Mouse (Mus musculus) hematopoietic multipotent progenitor cell, adult 10-12 weeks (in vitro differentiated cells): Measurements from ENCODE around the gene Olfr821. TPM values are rescaled to one million over a fixed set of nuclear protein-coding genes. Genes with fewer than 3 reads are reported as not detected.

ENCODE experiments used
- polyA plus RNA-seq: library from polyadenylated mRNA; stranded (reverse); fragments of >175 nt; gene quantifications from 2 replicates; pipeline ENCODE4 v1.2.3, GENCODE M21; 2012; ENCODE audit warnings: low replicate concordance

The Olfr821 gene
- not detected in 2 replicates for polyA plus RNA-seq

DNA sequence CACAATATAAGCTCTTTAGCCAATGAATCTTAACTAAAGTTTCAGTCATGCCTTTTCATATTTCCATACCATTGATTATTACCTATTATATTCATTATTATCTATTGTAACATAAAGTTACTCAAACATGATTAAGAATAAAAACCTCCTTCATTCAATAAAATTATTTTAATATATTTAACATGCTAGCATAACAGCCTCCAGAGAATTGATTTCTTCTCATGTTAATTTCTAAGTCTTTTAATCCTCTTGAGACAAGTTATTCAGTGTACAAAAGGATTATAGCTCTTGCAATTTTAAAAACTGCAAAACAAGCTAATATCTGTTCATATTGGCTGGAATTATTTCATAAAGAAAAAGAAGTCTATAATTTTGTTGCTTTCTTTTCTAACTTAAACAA is at the start of gene Olfr821:
Olfr821 (plus strand) TSS at position 301 of the 400 bp plus-strand sequence.

GRCm38 (mm10) chr10:129984962-129985361 is 45.2 kb upstream of the Olfr821 start, which contains the start of gene Gm10310:
TSS of gene Gm10310 (minus strand) at chr10:129985062.

GRCm38 (mm10) chr10:130012321-130012720 is 17.8 kb upstream of the Olfr821 start, which contains the start of gene Olfr820:
TSS of gene Olfr820 (plus strand) at chr10:130012621.

GRCm38 (mm10) chr10:130070910-130071309 is 40.8 kb downstream of the Olfr821 start, which contains the start of gene Olfr822:
TSS of gene Olfr822 (plus strand) at chr10:130071210.

Other genes with a start within 250 kb of the Olfr821 start
- not detected in 2 replicates for gene Olfr810, start 235.4 kb upstream of the Olfr821 start, polyA plus RNA-seq
- gene Olfr811, start 226.0 kb upstream of the Olfr821 start, polyA plus RNA-seq, result not detected in 2 replicates
- gene Olfr812, start 184.3 kb upstream of the Olfr821 start, polyA plus RNA-seq, result not detected in 2 replicates
- not detected in 2 replicates for gene Olfr813, start 175.0 kb upstream of the Olfr821 start, polyA plus RNA-seq
- gene Olfr814, start 150.5 kb upstream of the Olfr821 start, polyA plus RNA-seq, result not detected in 2 replicates
- gene Olfr815, start 124.5 kb upstream of the Olfr821 start, polyA plus RNA-seq, result not detected in 2 replicates
- not detected in 2 replicates for gene Olfr816, start 114.8 kb upstream of the Olfr821 start, polyA plus RNA-seq
- gene Olfr818, start 81.2 kb upstream of the Olfr821 start, polyA plus RNA-seq, result not detected in 2 replicates
- gene Olfr819, start 63.1 kb upstream of the Olfr821 start, polyA plus RNA-seq, result not detected in 2 replicates
- gene Olfr247, start 54.2 kb upstream of the Olfr821 start, polyA plus RNA-seq, result not detected in 2 replicates
- not detected in 2 replicates for gene Gm10310, start 45.3 kb upstream of the Olfr821 start, polyA plus RNA-seq
- gene Olfr820, start 17.7 kb upstream of the Olfr821 start, polyA plus RNA-seq, result not detected in 2 replicates
- not detected in 2 replicates for gene Olfr822, start 40.9 kb downstream of the Olfr821 start, polyA plus RNA-seq
- gene Olfr823, start 85.0 kb downstream of the Olfr821 start, polyA plus RNA-seq, result not detected in 2 replicates
- gene Olfr824, start 99.7 kb downstream of the Olfr821 start, polyA plus RNA-seq, result not detected in 2 replicates
- gene Olfr825, start 136.4 kb downstream of the Olfr821 start, polyA plus RNA-seq, result not detected in 2 replicates
- gene Olfr826, start 153.8 kb downstream of the Olfr821 start, polyA plus RNA-seq, result not detected in 2 replicates
- gene Olfr827, start 184.1 kb downstream of the Olfr821 start, polyA plus RNA-seq, result not detected in 2 replicates
- 0.03 TPM in 1 of 2 replicates, not detected in the other for gene Neurod4, start 249.9 kb downstream of the Olfr821 start, polyA plus RNA-seq